Mouse (Mus musculus) cerebellum, postnatal 14 days (tissue): ENCODE data around the gene 5730409E04Rik.

Source experiments
- DNase-seq, 2 experiments: peaks; one replicate each; pipeline ENCODE4 v3.0.0; 2021; ENCODE audit warnings: mixed read lengths in 2 of 2

Gene 5730409E04Rik

GRCm38 (mm10) chr4:126637446-126637845, 27.8 kb downstream of the 5730409E04Rik start:
- DNase-seq, result peak in 1 of 2 experiments; percentile 23

DNA sequence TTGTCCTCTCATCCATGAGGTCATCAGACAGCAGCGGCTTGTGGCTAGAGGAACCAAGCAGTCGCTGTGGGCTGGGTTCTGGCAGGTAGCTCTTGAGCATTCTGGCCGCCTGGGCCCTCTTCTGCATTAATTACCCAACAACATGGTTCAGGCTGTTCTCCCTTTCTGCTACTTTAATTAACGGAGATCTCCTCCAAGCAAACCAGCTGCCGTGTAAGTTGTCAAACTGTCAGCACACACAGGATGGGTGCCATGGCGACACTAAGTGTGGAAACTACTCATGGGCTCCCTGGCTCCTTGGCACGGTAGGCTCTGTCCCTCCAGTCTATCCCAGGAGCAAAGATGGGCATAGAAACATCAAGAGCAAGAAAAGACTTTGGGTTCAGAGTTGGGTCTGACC, 29.7 kb downstream of the 5730409E04Rik start:
- DNase-seq, result no peak

DNA sequence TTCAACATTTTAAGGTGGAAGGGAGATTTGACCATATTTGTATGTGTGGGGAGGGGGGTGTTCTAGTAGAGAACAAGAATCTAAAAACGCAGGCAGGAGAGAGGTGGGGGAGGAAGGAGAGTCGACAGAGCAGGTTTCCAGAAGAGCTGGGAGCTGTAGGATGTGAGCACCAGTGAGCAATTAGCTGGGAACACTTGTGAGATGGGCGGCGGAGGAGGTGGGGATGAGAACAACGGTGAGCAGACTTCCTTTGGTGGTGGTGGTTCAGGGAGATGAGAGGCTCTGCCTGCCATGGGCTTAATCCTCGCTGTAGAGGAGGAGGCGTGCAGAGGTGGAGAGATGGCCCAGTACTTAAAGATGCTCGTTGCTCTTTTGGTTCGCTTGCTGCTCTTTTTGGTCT, 32.3 kb downstream of the 5730409E04Rik start:
- no peak for DNase-seq

DNA sequence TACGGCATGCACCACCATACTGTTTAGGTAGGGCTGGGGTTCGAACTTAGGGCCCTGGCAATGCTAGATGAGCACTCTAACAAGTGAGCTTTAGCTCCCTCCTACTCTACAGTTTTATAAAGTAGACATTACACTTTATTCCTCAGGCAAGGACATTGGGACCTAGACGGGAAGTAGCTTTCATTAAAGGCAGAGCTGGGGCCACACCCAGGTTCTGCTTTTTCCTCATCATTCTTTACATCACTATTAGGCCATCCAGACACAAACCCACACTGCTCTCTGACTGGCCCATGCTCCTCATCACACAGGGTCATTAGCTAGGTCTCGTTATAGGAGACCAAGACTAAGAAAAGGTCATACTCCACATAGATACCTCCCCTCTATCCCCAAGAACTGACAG, 34.2 kb downstream of the 5730409E04Rik start:
- DNase-seq, result no peak

GRCm38 (mm10) chr4:126644333-126644963, 34.8 kb downstream of the 5730409E04Rik start:
- DNase-seq, result no peak

- DNase-seq, result peak; percentile 56 to 60
Observed at GRCm38 (mm10) chr4:126647996-126648910, 38.6 kb downstream of the 5730409E04Rik start.

- no peak for DNase-seq
Observed at GRCm38 (mm10) chr4:126653148-126653547, 43.5 kb downstream of the 5730409E04Rik start.

DNA sequence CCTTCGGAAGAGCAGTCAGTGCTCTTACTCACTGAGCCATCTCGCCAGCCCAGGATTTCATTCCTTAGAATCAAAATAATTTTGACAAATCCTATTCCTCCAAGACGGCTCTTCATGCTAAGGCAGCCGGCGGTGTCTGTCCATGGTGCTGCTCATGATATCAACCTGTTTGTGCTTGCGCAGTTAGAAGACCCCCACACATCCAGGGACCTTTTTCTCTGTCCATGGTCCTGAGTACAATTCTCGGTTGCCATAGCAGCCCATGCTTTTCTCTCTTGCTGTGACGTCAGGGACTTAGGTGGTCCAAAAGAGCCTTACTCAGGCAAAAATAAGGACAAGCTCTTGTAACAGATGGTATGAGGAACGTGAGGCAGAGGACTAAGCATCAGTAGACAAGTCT, 45.7 kb downstream of the 5730409E04Rik start:
- peak; percentile 24 for DNase-seq

DNA sequence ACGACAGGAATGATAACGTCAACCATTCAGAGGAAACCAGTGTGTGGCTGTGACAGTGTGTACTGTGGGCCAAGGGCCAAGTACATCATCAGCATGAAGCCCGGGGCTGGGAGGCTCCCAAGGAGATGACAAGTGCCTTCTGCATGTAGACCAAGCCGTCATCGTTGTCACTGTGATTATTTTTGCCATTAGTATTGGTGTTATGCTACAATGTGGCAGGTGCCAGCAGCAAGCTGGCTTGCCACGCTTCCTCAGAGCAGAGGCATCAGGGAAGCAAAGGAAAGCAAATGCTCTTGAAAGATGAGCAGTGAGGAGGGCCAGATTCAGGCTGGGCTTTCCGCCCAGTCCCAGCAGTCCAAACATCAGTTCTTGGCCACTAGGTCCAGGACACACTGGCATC, 51.6 kb downstream of the 5730409E04Rik start:
- peak; percentile 86 for DNase-seq
